Mouse (Mus musculus) adrenal gland, postnatal 4 days (tissue): ENCODE data around the gene Crispld2. TPM values are rescaled to one million over a fixed set of nuclear protein-coding genes. Genes with fewer than 3 reads are reported as not detected.

Experiments
- total RNA-seq, 2 experiments: library from RNA; stranded (reverse); gene quantifications; 2 replicates each; pipeline ENCODE4 v1.2.3; 2021

Crispld2 gene
- total RNA-seq, 2 experiments from 2014 or later, result 9.9 to 11.7 TPM

Other genes starting within 250 kb of the Crispld2 start
- 10 to 100 TPM; 16.7 to 17.3 TPM for gene Tldc1, start 214.0 kb upstream of the Crispld2 start, total RNA-seq
- gene Cotl1, start 151.9 kb upstream of the Crispld2 start, total RNA-seq, result 100 to 1,000 TPM in 1 of 2 experiments, 10 to 100 TPM in 1; 95.9 to 114 TPM
- 10 to 100 TPM; 15.7 to 18.8 TPM for gene Klhl36, start 130.2 kb upstream of the Crispld2 start, total RNA-seq
- gene Usp10, start 82.1 kb upstream of the Crispld2 start, total RNA-seq, result 100 to 1,000 TPM; 108 to 127 TPM
- gene Gm20388, start 81.6 kb upstream of the Crispld2 start, total RNA-seq, result 1 to 10 TPM in 1 of 2 experiments, not detected in 1; 8.8 TPM
- gene Zdhhc7, start 109.0 kb downstream of the Crispld2 start, total RNA-seq, result 10 to 100 TPM; 46.4 to 48.9 TPM
- gene 6430548M08Rik, start 121.7 kb downstream of the Crispld2 start, total RNA-seq, result 10 to 100 TPM; 52.7 to 59.3 TPM
- gene Fam92b, start 185.0 kb downstream of the Crispld2 start, total RNA-seq, result 1 to 10 TPM; 1.6 to 2.3 TPM
- gene Gse1, start 236.0 kb downstream of the Crispld2 start, total RNA-seq, result 10 to 100 TPM; 58.1 to 60.7 TPM